Mouse (Mus musculus): ENCODE results near the gene Slc22a8.

The Slc22a8 gene

GRCm38 (mm10) chr19:8590954-8591353, at the start of gene Slc22a8:
Gene Slc22a8, plus strand, starts transcription at chr19:8591254.
- in situ Hi-C loops (cut with MboI) = no loop called here

GRCm38 (mm10) chr19:8558897-8559296, 32.2 kb upstream of the Slc22a8 start:
- in situ Hi-C loops (cut with MboI) = no loop called here

GRCm38 (mm10) chr19:8564021-8564420, 27.0 kb upstream of the Slc22a8 start:
- in situ Hi-C loops (cut with MboI) = loop anchor here (10.0 kb wide), 1 partner anchor 121 kb away; no protein-coding TSS in a partner anchor

GRCm38 (mm10) chr19:8564469-8564868, 26.6 kb upstream of the Slc22a8 start:
- in situ Hi-C loops (cut with MboI) = loop anchor here (10.0 kb wide), 1 partner anchor 120 kb away; no protein-coding TSS in a partner anchor

- in situ Hi-C loops (cut with MboI) = loop anchor here (10.0 kb wide), 1 partner anchor 120 kb away; no protein-coding TSS in a partner anchor
These were observed 25.8 kb upstream of the Slc22a8 start for GRCm38 (mm10) chr19:8565262-8565661.

- in situ Hi-C loops (cut with MboI) = loop anchor here (10.0 kb wide), 1 partner anchor 119 kb away; no protein-coding TSS in a partner anchor
These were observed 25.1 kb upstream of the Slc22a8 start for GRCm38 (mm10) chr19:8565985-8566384.

- in situ Hi-C loops (cut with MboI) = loop anchor here (10.0 kb wide), 1 partner anchor 118 kb away; no protein-coding TSS in a partner anchor
These were observed 23.8 kb upstream of the Slc22a8 start for GRCm38 (mm10) chr19:8567104-8567880.

GRCm38 (mm10) chr19:8569453-8569863, 21.6 kb upstream of the Slc22a8 start:
- in situ Hi-C loops (cut with MboI) = loop anchor here (10.0 kb wide), 1 partner anchor 115 kb away; no protein-coding TSS in a partner anchor

GRCm38 (mm10) chr19:8570341-8571040, 20.6 kb upstream of the Slc22a8 start:
- in situ Hi-C loops (cut with MboI) = no loop called here

- in situ Hi-C loops (cut with MboI) = no loop called here
These were observed 19.3 kb upstream of the Slc22a8 start for GRCm38 (mm10) chr19:8571746-8572145.

GRCm38 (mm10) chr19:8572485-8572884, 18.6 kb upstream of the Slc22a8 start:
- in situ Hi-C loops (cut with MboI) = no loop called here

- in situ Hi-C loops (cut with MboI) = no loop called here
These were observed 13.6 kb upstream of the Slc22a8 start for GRCm38 (mm10) chr19:8577432-8577831.

- in situ Hi-C loops (cut with MboI) = no loop called here
These were observed 12.6 kb upstream of the Slc22a8 start for GRCm38 (mm10) chr19:8578293-8578969.

- in situ Hi-C loops (cut with MboI) = no loop called here
These were observed 12.1 kb upstream of the Slc22a8 start for GRCm38 (mm10) chr19:8578970-8579342.

GRCm38 (mm10) chr19:8585298-8585697, 5.8 kb upstream of the Slc22a8 start:
- in situ Hi-C loops (cut with MboI) = no loop called here

GRCm38 (mm10) chr19:8585899-8586298, 5.2 kb upstream of the Slc22a8 start:
- in situ Hi-C loops (cut with MboI) = no loop called here

GRCm38 (mm10) chr19:8586350-8586749, 4.7 kb upstream of the Slc22a8 start:
- in situ Hi-C loops (cut with MboI) = no loop called here

GRCm38 (mm10) chr19:8587315-8587714, 3.7 kb upstream of the Slc22a8 start:
- in situ Hi-C loops (cut with MboI) = no loop called here

GRCm38 (mm10) chr19:8592155-8592554, 1.1 kb downstream of the Slc22a8 start:
- in situ Hi-C loops (cut with MboI) = no loop called here

- in situ Hi-C loops (cut with MboI) = no loop called here
These were observed 1.9 kb downstream of the Slc22a8 start for GRCm38 (mm10) chr19:8592873-8593408.

GRCm38 (mm10) chr19:8593833-8594232, 2.8 kb downstream of the Slc22a8 start:
- in situ Hi-C loops (cut with MboI) = no loop called here

GRCm38 (mm10) chr19:8594518-8594917, 3.5 kb downstream of the Slc22a8 start:
- in situ Hi-C loops (cut with MboI) = no loop called here

Measured in mature B cell (primary cell).